Mouse (Mus musculus) mature B cell (primary cell): ENCODE measurements around the gene Palmd.

Experiments used
- in situ Hi-C: fragments of 300-500 bp; cut with MboI; formaldehyde crosslinking; loops from 2 replicates; pipeline ENCODE4 v1.14.3; 2019

Palmd gene

GRCm38 (mm10) chr3:116960414-116960813 is 8.4 kb downstream of the Palmd start:
- in situ Hi-C loops, result no loop called here

GRCm38 (mm10) chr3:116955061-116955460 is 13.7 kb downstream of the Palmd start:
- in situ Hi-C loops, result no loop called here

- in situ Hi-C loops, result no loop called here
These were observed 15.4 kb downstream of the Palmd start for GRCm38 (mm10) chr3:116953366-116953765.

- in situ Hi-C loops, result no loop called here
These were observed 16.4 kb downstream of the Palmd start for GRCm38 (mm10) chr3:116952242-116952899.

GRCm38 (mm10) chr3:116951489-116951888 is 17.3 kb downstream of the Palmd start:
- in situ Hi-C loops, result no loop called here

- in situ Hi-C loops, result no loop called here
These were observed 18.1 kb downstream of the Palmd start for GRCm38 (mm10) chr3:116950665-116951115.

DNA sequence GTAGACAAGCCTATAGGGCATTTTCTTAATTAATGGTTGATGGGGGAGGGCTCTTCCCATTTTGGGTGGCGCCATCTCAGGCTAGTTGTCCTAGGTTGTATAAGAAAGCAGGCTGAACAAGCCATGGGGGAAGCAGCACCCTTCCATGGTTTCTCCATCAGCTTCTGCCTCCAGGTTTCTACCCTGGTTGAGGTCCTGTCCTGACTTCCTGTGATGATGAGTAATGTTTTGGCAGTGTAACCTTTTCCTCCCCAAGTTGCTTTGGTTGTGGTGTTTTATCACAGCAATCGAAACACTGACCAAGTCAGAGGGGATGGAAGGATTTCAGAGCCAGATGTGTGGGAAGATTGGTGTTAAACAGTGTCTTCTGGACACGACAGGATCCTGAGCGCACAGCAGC is 22.3 kb downstream of the Palmd start:
- in situ Hi-C loops, result no loop called here

DNA sequence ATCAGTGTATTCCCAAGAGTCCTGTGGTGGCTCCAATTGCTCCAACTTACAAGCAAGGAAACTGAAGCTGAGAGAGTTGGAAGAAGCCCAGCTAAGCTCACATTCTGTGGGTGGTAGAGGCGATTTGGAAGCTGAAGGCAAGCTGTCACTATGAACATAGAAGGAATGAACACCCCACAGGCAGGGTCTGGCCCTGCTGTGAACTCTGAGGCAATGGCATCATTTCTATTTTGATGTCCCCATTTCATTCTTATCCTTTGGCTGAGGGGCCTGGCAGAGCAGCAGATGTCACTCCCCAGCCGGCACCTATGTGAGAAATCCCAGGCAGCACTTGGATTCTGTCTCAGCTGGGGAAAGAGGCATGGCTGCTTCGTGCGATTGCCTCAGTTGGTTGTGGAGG is 25.4 kb downstream of the Palmd start:
- in situ Hi-C loops, result no loop called here

DNA sequence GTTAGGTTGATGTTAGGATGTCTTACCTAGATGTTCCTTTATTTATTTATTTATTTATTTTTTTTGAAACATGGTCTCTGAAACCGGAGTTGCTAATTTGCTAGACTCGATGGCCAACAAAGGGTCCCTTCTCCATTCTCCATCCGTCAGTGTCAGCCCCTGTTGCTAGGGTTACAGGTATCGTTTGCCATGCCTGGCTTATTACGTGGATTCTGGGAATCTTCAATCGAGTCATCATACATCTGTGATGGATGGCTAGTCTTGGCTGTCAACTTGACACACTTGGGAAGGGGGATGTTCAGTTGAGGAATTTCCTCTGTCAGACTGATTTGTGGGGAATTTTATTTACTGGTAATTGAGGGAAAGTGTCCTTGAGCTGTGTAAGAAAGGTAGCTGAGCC is 26.0 kb downstream of the Palmd start:
- in situ Hi-C loops, result no loop called here

GRCm38 (mm10) chr3:116941559-116942117 is 27.1 kb downstream of the Palmd start:
- in situ Hi-C loops, result no loop called here

DNA sequence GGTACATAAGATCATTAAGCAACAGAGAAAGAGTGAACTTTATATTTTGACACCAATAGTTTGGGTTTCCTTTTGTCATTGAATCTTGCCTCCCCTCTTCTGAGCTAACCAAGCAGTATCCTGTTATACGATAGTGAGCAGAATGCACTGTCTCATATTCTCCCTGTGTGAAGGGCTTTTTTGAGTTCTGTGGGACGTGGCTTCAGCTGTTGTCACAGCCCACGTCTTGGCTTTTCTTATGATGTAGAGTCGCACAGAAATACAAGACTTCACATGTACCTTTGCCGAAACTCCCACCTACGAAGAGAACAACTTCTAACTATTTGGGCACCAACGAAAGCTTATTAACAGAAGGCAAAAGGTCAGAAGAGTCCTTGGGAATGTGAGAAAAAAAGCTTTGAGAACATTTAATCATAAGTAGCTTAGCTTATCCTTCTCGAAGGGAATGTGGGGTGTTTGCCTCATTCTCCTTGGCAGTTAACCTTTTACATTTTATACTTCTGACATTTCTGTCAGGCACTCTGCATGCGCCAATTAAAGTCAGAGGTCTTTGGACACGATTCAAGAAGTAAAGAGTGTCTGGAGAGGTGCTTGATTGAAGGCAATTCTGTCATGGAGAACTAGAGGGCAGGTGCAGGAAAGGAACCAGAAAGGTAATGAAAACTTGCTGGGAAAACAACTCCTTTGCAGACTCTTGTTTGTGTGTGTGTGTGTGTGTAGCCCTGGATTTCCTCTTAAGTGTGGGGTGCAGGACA is 27.8 kb downstream of the Palmd start:
- in situ Hi-C loops, result no loop called here

DNA sequence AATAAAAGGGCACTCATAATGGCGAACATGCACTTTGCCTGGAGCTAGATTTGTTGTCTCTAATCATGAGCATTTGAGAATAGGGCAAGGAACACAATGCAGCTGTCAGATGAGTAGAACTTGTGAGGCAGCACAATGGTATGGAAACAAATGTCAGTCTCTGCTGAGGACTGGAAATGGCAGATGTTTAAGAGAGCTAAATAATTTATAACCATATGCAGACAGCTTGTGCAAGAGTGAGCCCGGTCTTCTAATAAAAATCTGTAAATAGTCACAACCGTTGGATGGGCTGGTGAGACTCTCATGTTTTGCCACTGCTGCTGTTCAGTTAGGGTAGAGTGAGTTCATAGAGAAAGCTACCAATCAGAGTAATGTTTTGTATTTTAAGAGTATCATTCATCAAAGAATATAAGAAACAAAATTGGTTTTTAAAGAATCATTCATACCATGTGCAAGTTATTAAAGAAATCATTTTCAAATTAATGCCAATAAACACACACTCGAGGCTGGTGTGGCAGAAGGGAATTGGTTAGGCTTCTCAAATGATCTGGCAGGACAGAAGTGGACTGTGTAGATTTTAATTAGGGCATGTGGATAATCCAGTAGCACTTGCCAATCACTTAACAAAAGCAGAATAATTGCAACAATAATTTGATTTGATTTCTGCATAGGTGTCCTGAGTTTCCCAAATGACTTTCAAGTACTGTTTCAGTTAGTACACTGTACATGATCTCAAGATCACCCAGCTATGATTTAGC is 31.7 kb downstream of the Palmd start:
- in situ Hi-C loops, result no loop called here

DNA sequence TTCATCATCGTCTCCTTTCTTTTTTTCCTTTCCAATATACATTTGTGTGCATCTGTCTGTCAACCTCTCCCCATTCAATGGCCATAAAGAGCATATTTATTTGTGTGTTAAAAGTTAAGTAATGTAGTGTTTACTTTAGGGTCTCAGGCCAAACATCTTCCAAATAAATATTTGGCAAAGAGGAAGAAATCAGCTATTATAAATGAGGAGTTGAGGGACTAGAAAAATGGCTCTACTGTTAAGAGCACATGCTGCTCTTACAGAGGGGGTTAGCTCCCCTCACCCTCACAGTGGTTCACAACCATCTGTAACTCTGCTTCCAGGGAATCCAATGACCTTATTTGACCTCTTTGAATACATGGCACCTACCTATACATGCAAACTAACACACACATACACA is 35.6 kb downstream of the Palmd start:
- in situ Hi-C loops, result no loop called here

DNA sequence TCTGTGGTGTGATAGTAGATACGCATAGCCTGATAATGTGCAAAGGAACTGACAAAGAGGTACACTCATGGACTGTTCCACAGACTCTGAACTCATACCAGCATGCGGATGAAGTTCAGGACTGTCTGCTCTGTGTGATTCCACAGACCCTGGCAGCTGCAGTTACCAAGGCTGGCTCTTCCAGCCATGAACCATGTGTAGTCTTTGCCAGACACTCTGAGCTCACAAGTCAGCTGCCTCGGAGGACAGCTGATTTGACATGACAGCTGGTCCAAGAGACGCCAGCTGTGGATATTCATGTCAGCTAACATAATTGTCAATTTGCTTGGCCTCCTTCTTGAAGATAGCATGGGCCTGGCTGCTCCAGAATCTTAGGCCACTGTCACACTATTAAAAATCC is 39.8 kb downstream of the Palmd start:
- in situ Hi-C loops, result no loop called here

- in situ Hi-C loops, result no loop called here
These were observed 45.7 kb downstream of the Palmd start for GRCm38 (mm10) chr3:116923042-116923441.

DNA sequence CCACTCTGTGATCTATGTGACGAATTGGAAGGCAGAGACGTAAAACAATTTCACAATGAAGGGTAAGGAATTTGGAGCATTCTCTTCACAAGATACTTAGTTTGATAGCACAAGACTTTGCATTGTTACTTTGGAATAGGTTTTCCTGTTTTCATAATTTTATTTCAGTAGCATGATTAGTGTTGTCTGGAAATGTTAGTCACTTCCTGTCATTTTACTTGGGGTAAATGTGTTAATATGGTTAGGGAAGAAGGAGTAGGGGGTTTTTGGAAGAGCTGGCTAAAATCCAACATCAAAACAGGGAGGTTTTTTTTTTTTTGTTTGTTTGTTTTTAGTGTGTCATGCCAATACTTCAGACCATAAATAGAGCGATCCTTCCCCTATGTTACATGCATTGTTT is 47.3 kb downstream of the Palmd start:
- in situ Hi-C loops, result no loop called here

- in situ Hi-C loops, result no loop called here
These were observed 51.8 kb downstream of the Palmd start for GRCm38 (mm10) chr3:116917016-116917415.

DNA sequence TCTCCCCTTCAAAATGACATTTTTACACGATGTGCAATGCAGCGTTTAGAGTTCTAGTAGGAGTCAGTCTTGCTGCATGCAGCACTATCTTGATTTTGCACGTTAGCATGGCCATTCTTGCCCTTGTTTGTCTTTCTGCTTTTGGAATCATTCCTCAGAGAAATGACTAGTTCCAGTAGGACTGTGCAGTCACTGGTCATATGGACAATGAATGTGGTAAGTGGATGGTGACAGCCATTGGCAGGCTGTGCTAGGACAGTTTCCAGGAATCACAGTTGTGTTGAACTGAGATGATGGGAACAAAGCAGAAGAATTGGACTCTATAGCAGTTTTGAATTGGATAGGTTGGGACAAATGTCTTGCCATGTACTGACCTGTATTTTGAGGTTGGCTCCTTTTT is 53.9 kb downstream of the Palmd start:
- in situ Hi-C loops, result no loop called here

DNA sequence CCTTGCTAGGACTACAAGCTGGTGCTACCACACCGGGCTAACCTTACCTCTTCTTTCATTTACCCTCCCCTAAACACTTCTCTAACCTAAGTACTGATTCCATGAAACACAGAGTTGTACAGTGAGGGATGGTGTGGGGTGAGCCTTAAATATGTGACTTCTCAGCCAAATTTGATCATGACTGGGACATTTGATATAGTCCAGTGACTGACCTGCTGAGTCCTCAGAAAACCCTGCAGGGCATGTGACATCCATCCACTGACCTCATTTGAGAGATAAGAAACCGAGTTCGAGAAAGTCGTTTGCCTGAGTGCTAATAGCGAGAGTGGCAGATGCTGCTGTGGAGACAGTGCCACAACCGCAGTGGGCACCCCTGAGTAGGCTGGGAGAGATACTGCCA is 54.4 kb downstream of the Palmd start:
- in situ Hi-C loops, result no loop called here

DNA sequence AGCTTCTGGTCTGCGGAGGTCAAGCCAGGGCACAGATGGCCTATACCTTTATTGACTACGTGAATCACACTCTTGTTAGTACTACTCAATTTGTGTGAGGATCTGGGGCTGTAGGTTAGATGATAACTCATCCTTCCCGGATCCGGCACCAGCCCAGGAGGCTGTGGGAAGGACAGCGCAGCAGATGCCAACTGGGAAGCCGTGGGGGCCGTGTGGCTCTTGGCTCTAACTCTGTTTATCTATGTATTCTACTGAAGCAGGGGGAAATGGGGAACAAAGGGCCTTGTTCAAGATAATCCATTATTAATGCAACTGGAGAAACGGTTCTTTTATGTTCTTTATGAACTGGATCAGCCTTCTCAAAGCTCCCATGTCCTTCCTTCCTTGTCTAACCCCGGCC is 62.2 kb downstream of the Palmd start:
- in situ Hi-C loops, result no loop called here

DNA sequence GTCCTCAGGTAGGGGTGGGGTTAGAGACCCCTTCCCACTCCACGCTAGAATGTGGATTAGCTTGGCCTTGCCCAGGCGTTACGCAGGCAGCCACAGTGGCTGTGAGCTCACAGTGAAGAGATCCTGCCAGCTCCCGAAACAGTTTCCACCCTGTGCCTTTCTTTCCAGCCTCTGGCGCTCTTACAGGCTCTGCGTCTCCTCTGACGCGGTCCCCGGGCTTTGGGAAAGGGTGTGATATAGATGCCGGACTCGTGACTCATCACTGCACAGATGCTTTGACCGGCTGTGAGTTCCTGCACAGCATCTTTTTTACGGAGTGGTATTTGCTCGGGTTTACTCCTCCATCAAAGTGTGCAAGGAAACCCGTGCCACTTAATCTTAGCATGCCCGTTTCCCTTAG is 62.9 kb downstream of the Palmd start:
- in situ Hi-C loops, result no loop called here

- in situ Hi-C loops, result no loop called here
These were observed 64.6 kb downstream of the Palmd start for GRCm38 (mm10) chr3:116904158-116904557.

- in situ Hi-C loops, result no loop called here
These were observed 75.9 kb downstream of the Palmd start for GRCm38 (mm10) chr3:116892872-116893271.
